Mouse (Mus musculus) left cerebral cortex, adult 11 months (tissue): ENCODE data around the gene Zrsr2.

Experiments
- DNase-seq: peaks from one replicate; pipeline ENCODE4 v3.0.0; 2022; ENCODE audit warnings: low spot score

The Zrsr2 gene

DNA sequence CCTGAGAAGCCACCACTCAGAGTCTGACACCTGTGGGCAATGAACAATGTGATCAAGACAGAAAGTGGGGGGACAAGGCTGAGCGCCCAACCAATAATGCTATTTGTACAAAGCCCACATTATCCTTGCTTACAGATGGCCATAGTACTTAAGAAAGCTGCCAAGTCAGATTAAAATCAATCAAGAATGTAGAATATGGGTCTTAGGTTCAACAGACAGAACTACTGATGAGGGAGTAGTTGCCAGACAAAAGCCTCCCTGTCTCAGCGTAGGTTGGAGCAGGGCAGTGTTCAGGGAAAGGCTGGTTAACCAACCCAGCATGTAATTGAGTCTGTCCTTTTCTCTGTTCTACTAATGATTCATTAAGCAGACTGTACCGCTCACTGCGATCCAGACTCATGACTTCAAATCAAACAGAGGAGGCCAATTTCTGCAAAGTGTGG is 72.9 kb downstream of the Zrsr2 start:
- DNase-seq: no peak
